Mouse (Mus musculus) small intestine, adult 2 months (tissue): ENCODE results near the gene Cyp2c23.

Experiments
- CTCF ChIP-seq: fragments of 200-500 bp; IDR thresholded peaks from 2 replicates; pipeline ENCODE4 v1.5.1; 2012; ENCODE audit warnings: low read depth, mild to moderate bottlenecking, control low read depth, inconsistent platforms, low read length, moderate library complexity, mixed read lengths; ENCODE audit not compliant: insufficient replicate concordance, insufficient read length; ENCODE audit errors: extremely low read depth
- POLR2A ChIP-seq: fragments of 200-500 bp; IDR thresholded peaks from 2 replicates; pipeline ENCODE4 v1.6.1; 2012; ENCODE audit warnings: low read depth, mild to moderate bottlenecking, control low read depth, inconsistent platforms, low read length, moderate library complexity

DNA sequence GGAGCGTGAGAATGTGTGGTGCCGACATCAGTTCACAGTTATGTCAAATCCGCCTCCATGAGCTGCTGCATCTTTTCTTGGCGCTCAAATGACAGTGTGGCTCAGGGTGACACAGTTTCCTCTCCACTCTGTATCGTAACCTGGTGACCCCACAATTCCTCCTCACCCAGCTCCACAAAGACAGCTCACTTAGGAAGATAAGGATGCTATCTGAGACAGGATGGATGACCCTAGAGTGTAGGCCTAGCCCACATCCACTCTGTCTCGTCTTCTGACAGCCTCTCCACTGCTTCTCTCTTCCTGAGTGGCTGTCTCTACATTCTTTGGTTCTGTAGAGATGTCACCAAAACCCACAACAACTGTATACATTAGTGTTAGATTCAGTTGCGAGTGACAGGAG is 33.6 kb downstream of the Cyp2c23 start:
- TF ChIP-seq CTCF (no peak), POLR2A (no peak)
